In the genomic region with DNA sequence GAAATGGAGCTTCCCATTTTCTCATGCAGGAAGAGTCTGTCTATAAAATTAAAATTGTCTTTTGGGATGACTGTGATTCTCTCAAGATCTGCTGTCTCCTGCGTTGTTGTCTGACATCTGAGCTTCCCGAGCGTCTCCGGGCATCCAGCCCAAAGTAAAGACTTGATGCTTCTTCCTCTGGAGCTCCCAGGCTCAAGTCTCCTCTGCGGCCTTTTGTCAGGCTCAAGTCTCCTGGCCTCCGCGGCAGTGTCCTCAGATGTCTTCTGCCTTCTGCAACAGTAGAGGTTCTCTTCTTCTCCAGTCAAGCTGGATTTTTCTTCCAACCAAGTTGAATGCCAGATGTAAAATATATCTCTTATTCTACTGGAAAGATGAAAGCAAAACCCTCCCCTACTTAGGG, we compare ENCODE assay signal across 37 mouse cellular contexts. TPM values are rescaled to one million over a fixed set of nuclear protein-coding genes. Genes with fewer than 3 reads are reported as not detected.
DNase-seq lines count a peak whose midpoint lies in the region; ATAC-seq and TF ChIP-seq lines count a peak whose summit lies in the region.
"Had no signal": no experiment of that assay in that cellular context is flagged by ENCODE, and none has a peak within 500 bp of the region (broad histone marks: within the 10 kb centered on the region; RNA-seq: fewer than 3 reads in every experiment).

No protein-coding gene starts in this region.

- peak; percentile 84 for DNase-seq in heart, adult 11 months
- no peak for DNase-seq in heart, postnatal 4 days
- no peak for DNase-seq in liver, embryonic 13.5 days
- no peak for DNase-seq in liver, postnatal 0 days
- DNase-seq: adrenal gland, postnatal 25 days; B cell, adult 2 months; cerebellum, adult 8-10 months; cerebellum, postnatal 25 days; gastrocnemius, postnatal 25 days; heart, adult 18-20 months; heart, postnatal 10 days; kidney, adult 18-20 months; lung, postnatal 4 days; midbrain, embryonic 14.5 days had no signal

- ATAC-seq in liver, embryonic 13.5 days (ENCODE audit: low read depth) = no peak
- no peak for ATAC-seq in liver, postnatal 0 days
- no peak for ATAC-seq in megakaryocyte, adult 5-6 weeks (ENCODE audit: poor library complexity, severe bottlenecking)

- H3K4me3 ChIP-seq in liver, embryonic 13.5 days (replicated peaks) = no peak overlapping the region
- H3K4me3 ChIP-seq in liver, postnatal 0 days (ENCODE audit: low read depth, low read length) = no peak overlapping the region
- H3K4me3 ChIP-seq in brown adipose tissue, adult 24 weeks (ENCODE audit: insufficient read depth, low read depth, low read length) = no peak overlapping the region
- H3K4me3 ChIP-seq: embryonic facial prominence, embryonic 10.5 days; embryonic facial prominence, embryonic 15.5 days; forebrain, embryonic 12.5 days; hindbrain, embryonic 10.5 days; hindbrain, embryonic 15.5 days; stomach, embryonic 15.5 days had no signal

- H3K4me2 ChIP-seq in liver, embryonic 13.5 days = peak overlapping the region; percentile 57
- no peak overlapping the region for H3K4me2 ChIP-seq in liver, postnatal 0 days (ENCODE audit: low read depth, low read length)
- H3K4me2 ChIP-seq: embryonic facial prominence, embryonic 15.5 days; forebrain, embryonic 12.5 days; heart, embryonic 11.5 days; hindbrain, embryonic 15.5 days; stomach, embryonic 15.5 days had no signal

- H3K36me3 ChIP-seq in liver, embryonic 13.5 days = no peaks in the 10 kb centered on the region
- H3K36me3 ChIP-seq in liver, postnatal 0 days (replicated peaks; ENCODE audit: insufficient read depth, low read length) = 0 out of 2 replicates have a peak, but pooled peaks cover 3% of the 10 kb centered on the region
- H3K36me3 ChIP-seq: embryonic facial prominence, embryonic 15.5 days; hindbrain, embryonic 15.5 days; stomach, embryonic 15.5 days had no signal

- peak overlapping the region; percentile 83 for H3K27ac ChIP-seq in liver, embryonic 13.5 days
- H3K27ac ChIP-seq in liver, postnatal 0 days (ENCODE audit: low read depth) = no peak overlapping the region
- H3K27ac ChIP-seq in brown adipose tissue, adult 24 weeks (replicated peaks; ENCODE audit: low read depth, low read length) = peak overlapping the region; percentile 61; the same call in 1 of the 2 replicates
- H3K27ac ChIP-seq: embryonic facial prominence, embryonic 10.5 days; embryonic facial prominence, embryonic 15.5 days; forebrain, embryonic 12.5 days; hindbrain, embryonic 10.5 days; hindbrain, embryonic 15.5 days; kidney, postnatal 0 days; stomach, embryonic 15.5 days had no signal

- no peaks in the 10 kb centered on the region for H3K27me3 ChIP-seq in liver, embryonic 13.5 days
- H3K27me3 ChIP-seq in liver, postnatal 0 days (ENCODE audit: insufficient read depth, low read length) = no peaks in the 10 kb centered on the region
- H3K27me3 ChIP-seq: embryonic facial prominence, embryonic 15.5 days; forebrain, embryonic 12.5 days; hindbrain, embryonic 15.5 days; stomach, embryonic 15.5 days had no signal

- WGBS in liver, embryonic 13.5 days (ENCODE audit: insufficient replicate concordance) = 78% methylated on average over 7 of the region's 7 CpGs
- WGBS in liver, postnatal 0 days (ENCODE audit: insufficient replicate concordance) = 81% methylated on average over 7 of the region's 7 CpGs

- TF ChIP-seq CTCF in liver, postnatal 0 days (IDR thresholded peaks at IDR 0.05; ENCODE audit: low read depth) = no peak

- H3K9me3 ChIP-seq in liver, embryonic 13.5 days (replicated peaks) = no peaks in the 10 kb centered on the region
- H3K9me3 ChIP-seq in liver, postnatal 0 days (ENCODE audit: low read length) = no peaks in the 10 kb centered on the region
- H3K9me3 ChIP-seq: embryonic facial prominence, embryonic 10.5 days; embryonic facial prominence, embryonic 15.5 days; forebrain, embryonic 12.5 days; hindbrain, embryonic 10.5 days; hindbrain, embryonic 15.5 days; stomach, embryonic 15.5 days had no signal

- peaks cover 75% of the 10 kb centered on the region for H3K4me1 ChIP-seq in liver, embryonic 13.5 days (replicated peaks)
- peaks cover 44% of the 10 kb centered on the region for H3K4me1 ChIP-seq in liver, postnatal 0 days (ENCODE audit: insufficient read depth)
- peaks cover 46% of the 10 kb centered on the region for H3K4me1 ChIP-seq in brown adipose tissue, adult 24 weeks (ENCODE audit: control insufficient read depth, insufficient read depth, insufficient read length, low read length)

- peak overlapping the region; percentile 7; the same call in 1 of the 2 replicates for H3K9ac ChIP-seq in liver, embryonic 13.5 days
- no peak overlapping the region for H3K9ac ChIP-seq in liver, postnatal 0 days (replicated peaks)
- H3K9ac ChIP-seq: embryonic facial prominence, embryonic 15.5 days; forebrain, embryonic 12.5 days; hindbrain, embryonic 15.5 days; stomach, embryonic 15.5 days had no signal

- no peak for TF ChIP-seq EP300 in liver, postnatal 0 days (IDR thresholded peaks at IDR 0.05; ENCODE audit: low read depth)

RNA-seq across cellular contexts. Expression of gene Mapkapk2, which starts 28.6 kb away (rescaled TPM):
- total RNA-seq in heart, postnatal 4 days (2021) = 100 to 1,000 TPM; 206 to 226 TPM
- polyA plus RNA-seq in liver, embryonic 13.5 days (2015; fragmentation: Nextera tagmentation; extraction: Ambion mirVana) = 12.0 and 12.3 TPM in 2 replicates
- 18.3 and 19.6 TPM in 2 replicates for polyA plus RNA-seq in liver, postnatal 0 days (2015; fragmentation: Nextera tagmentation; extraction: Ambion mirVana)
- 76.7 and 87.6 TPM in 2 replicates for polyA plus RNA-seq in brown adipose tissue, adult 24 weeks (2012; ENCODE audit: insufficient read depth, insufficient read length, missing spikeins)
- 210 and 215 TPM in 2 replicates for total RNA-seq in megakaryocyte, adult 5-6 weeks (2015)
- 210 and 216 TPM in 2 replicates for total RNA-seq in megakaryocyte, adult 5-6 weeks (2017)

RNA-seq across cellular contexts. Expression of gene Il10, which starts 49.4 kb away (rescaled TPM):
- total RNA-seq in heart, postnatal 4 days (2021) = not detected
- not detected in 2 replicates for polyA plus RNA-seq in liver, embryonic 13.5 days (2015; fragmentation: Nextera tagmentation; extraction: Ambion mirVana)
- 0.19 TPM in 1 of 2 replicates, not detected in the other for polyA plus RNA-seq in liver, postnatal 0 days (2015; fragmentation: Nextera tagmentation; extraction: Ambion mirVana)
- not detected in 2 replicates for polyA plus RNA-seq in brown adipose tissue, adult 24 weeks (2012; ENCODE audit: insufficient read depth, insufficient read length, missing spikeins)
- total RNA-seq in megakaryocyte, adult 5-6 weeks (2015) = not detected in 2 replicates
- 0.49 TPM in 1 of 2 replicates, not detected in the other for total RNA-seq in megakaryocyte, adult 5-6 weeks (2017)
- total RNA-seq: adrenal gland, adult 18-20 months; adrenal gland, postnatal 25 days; gastrocnemius, postnatal 25 days; heart, adult 18-20 months; heart, postnatal 10 days; layer of hippocampus, postnatal 10 days; left cerebral cortex, adult 18-20 months; left cerebral cortex, postnatal 14 days; megakaryocyte-erythroid progenitor cell, adult 5-6 weeks; monocyte, adult 5-6 weeks had no signal
- polyA plus RNA-seq: embryonic facial prominence, embryonic 10.5 days; embryonic facial prominence, embryonic 15.5 days; forebrain, embryonic 12.5 days; frontal cortex, adult 2 months; heart, embryonic 11.5 days; hindbrain, embryonic 10.5 days; hindbrain, embryonic 15.5 days; intestine, embryonic 14.5 days; limb, embryonic 11.5 days; liver, adult 2 months; lung, embryonic 16.5 days; midbrain, embryonic 14.5 days; neural tube, embryonic 14.5 days; small intestine, adult 2 months; stomach, embryonic 15.5 days had no signal
